Mouse (Mus musculus) common myeloid progenitor, adult 5-6 weeks (primary cell): ENCODE data around the gene Maged1. TPM values are rescaled to one million over a fixed set of nuclear protein-coding genes. Genes with fewer than 3 reads are reported as not detected.

Experiments used
- total RNA-seq: library from RNA; stranded (forward); fragments of 200-1000, 187-1606 nt; gene quantifications from 2 replicates; pipeline ENCODE4 v1.2.3, GENCODE M21; 2017

Gene Maged1
- total RNA-seq, 1 experiment from 2014 or later = 9.8 TPM

Other genes starting within 250 kb of the Maged1 start
- gene Fam90a1b, start 175.4 kb downstream of the Maged1 start, total RNA-seq = 0.05 TPM in 1 of 2 replicates, not detected in the other
- 16.1 and 33.0 TPM in 2 replicates for gene Apoo, start 175.0 kb downstream of the Maged1 start, total RNA-seq
- gene Gspt2, start 93.9 kb upstream of the Maged1 start, total RNA-seq = 6.1 and 6.5 TPM in 2 replicates
- 6.9 and 10.1 TPM in 2 replicates for gene Zxdb, start 182.4 kb upstream of the Maged1 start, total RNA-seq